Mouse (Mus musculus) heart, adult 8-10 months (tissue): ENCODE results near the gene Galnt18. TPM values are rescaled to one million over a fixed set of nuclear protein-coding genes. Genes with fewer than 3 reads are reported as not detected.
A peak's percentile ranks its signal among the peaks of the same experiment; 100 is the strongest.

ENCODE experiments used
- DNase-seq: peaks from one replicate; pipeline ENCODE4 v3.0.0; 2022; ENCODE audit warnings: low spot score
- total RNA-seq, 4 experiments: library from RNA; stranded (reverse); gene quantifications; 2 replicates each; pipeline ENCODE4 v1.2.4; 2022

Galnt18 gene
- total RNA-seq, 4 experiments from 2014 or later: 7.4 to 10.8 (median 9.5) TPM

GRCm38 (mm10) chr7:111637866-111638448 is 141.8 kb downstream of the Galnt18 start:
- DNase-seq: no peak

GRCm38 (mm10) chr7:111636503-111636902 is 143.3 kb downstream of the Galnt18 start:
- DNase-seq: no peak

DNA sequence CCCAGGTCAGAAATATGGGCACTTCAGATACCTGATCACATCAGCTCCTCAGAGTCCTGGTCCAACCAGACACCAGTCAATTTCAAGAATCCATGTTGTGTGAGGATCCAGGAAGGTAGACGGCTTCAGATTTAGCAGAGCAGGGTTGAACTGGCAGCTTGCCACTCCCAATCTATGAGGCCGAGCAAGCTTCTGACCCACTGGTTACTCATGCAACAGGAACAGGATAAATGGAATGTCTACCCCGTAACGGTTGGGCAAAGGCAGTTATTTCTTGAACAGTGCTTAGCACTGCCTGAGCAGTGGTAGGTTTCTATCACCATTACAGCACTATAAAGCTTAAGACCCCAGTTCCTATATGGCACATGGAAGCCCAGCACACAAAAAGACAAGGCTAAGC is 148.5 kb downstream of the Galnt18 start:
- DNase-seq: no peak

- no peak for DNase-seq
These were observed 153.5 kb downstream of the Galnt18 start for GRCm38 (mm10) chr7:111626232-111626631.

DNA sequence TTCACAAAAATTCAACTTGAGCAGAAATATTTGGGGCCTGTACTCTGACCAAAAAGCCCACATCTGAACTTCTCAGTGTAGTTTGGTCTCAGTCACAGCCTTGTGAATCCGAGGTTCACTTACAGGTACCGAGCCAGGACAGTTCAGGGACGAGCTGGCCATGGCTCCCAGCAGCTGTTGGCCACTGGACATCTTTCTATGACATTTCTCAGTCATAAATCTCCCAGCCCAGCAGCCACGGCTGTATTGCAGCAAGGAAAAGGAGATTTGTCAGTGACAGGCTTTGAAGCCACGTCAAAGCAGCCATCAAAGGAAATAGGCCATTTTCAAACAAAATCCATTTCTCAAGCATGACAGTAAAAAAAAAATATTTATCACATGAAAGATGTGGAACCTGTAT is 154.0 kb downstream of the Galnt18 start:
- DNase-seq: no peak

GRCm38 (mm10) chr7:111616231-111616937 is 163.4 kb downstream of the Galnt18 start:
- DNase-seq: peak; percentile 12

DNA sequence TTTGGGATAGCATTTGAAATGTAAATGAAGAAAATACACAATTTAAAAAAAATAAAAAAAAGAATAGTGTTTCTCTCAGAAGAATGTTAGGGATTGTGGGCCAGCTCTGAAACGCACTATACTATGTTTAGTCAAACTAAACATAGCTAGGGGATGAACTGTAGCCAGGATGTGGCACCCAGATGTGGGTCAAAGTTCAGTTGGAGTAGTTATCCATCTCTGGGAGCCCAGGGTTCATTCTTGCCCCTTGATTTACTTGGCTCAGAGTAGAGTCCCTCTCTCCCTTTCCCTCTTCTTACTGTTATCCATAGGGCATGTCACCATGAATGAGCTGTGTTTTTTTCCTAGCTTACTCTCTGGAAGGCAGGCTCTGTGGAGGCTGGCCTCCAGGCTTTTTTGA is 165.3 kb downstream of the Galnt18 start:
- DNase-seq: no peak

GRCm38 (mm10) chr7:111607476-111607875 is 172.3 kb downstream of the Galnt18 start:
- no peak for DNase-seq

DNA sequence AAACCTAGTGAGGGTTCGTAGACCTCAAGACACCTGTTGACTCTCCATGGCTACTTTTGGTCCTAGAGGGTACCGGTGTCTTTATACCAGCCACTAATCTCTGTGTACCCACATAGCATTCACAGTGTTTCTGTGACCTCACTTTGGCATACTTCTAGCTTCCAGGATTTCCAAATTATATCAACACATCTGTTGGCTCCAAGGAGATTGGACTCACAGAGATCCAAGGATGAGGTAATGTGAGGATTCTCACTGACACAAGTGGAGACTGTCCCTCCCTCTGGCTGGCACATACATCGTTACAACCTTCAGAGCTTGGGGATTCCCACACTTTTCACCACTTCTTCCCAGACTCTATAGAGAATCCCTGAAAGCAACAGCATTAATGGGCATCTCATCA is 173.7 kb downstream of the Galnt18 start:
- DNase-seq: no peak

DNA sequence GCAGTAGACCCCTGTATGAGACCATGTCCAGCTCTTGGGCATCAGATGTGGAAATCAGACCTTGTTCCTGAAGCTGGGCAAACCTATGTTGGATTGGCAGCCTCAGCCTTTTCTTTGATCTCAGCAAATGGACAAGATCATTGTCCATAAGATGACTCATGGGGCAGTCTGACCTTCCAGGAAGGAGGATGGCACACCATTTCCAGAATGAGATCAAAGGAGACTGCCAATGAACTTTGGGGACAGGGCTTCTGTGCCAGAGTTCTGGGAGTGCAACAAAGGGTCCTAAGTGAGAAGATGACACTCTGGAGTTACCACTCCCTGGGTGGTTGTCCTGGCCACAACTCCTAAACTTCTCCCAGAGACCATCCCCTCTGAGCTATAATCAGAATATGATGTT is 174.1 kb downstream of the Galnt18 start:
- DNase-seq: no peak

- no peak for DNase-seq
These were observed 175.1 kb downstream of the Galnt18 start for GRCm38 (mm10) chr7:111604578-111605208.

DNA sequence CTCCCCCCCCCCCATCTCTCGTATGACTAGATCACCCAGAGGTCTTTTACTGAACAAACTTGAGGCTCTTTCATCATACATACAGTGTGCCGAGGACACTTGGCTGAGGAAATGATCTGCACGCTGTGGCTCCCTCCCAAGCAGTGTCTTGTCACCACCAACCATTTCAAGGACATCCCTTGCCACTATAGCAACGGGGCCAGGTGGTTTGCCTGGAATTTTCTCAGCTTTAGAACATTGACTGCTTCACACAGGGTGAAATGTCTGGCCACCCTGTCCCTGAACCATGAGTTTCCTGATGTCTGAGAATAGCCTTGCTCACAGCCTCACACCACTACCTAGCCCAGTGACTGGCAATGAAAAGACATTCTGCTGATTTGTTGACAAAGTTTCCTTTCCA is 176.6 kb downstream of the Galnt18 start:
- DNase-seq: no peak

DNA sequence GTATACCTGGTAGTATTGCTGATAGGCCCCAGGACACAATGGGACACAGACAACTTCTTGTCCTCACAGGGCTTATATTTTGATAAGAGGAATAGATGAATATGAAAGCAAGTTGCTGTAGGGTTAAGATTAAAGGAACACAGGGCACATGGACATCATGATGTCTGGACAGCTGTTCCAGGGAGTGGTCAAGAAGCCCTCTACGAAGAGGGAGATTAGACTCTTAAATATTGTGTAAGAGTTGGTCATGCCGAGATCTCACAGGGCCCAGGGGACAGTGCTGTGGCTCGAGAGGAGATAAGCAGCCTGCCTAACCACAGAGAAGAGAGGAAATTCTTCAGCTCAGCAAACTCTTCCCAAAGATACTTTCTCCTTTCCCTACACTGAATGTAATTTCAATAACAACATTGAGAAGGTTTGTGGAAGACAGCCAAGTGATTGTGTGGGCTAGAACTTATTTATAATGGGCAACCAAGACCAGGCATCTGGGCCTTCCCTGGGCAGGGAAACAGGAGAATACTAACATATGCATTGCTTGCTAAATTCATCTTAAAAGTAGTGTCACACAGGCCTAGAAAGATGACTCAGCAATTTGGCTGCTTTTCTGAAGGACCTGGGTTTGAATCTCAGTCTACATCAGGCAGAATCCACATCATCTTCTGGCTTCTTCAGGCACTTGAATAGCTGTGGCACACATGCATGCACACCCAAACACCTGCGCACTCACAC is 178.3 kb downstream of the Galnt18 start:
- peak; percentile 30 for DNase-seq

DNA sequence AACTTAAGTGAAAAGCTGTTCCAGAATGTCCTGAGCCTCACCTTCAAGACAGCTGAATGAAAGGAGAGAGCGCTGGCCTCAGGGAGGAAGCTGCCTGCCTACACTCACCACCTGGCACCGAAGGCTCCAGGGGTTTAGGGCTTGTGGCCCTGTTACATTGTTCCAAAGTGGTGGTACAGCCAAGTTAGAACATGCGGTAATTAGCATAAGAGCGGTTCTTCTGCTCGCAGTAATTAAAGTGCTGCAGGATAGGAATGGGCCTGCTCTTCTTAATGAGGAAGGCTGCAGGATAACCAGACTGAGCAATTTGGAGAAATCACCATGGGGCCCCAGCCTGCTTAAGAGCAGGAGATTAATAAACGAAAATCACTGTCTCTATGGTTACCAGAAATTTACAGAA is 179.0 kb downstream of the Galnt18 start:
- no peak for DNase-seq

DNA sequence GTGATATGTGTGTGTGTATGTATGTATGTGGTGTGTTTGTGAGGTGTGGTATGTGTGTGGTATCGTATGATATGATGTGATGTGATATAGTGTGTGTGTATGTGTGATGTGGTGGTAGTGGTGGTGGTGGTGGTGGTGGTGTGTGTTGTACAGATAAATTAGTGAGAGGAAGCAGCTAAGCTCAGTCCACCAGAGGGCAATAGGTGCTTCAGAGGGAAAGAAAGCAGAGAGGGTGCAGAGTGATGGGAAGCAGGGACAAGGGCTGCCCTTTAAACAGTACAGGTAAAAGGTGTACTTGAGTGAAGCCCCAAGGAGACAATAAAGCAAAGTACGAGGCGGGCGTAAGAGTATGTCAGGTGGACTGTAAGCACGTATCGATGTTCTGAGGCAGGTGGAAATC is 186.1 kb downstream of the Galnt18 start:
- DNase-seq: no peak

DNA sequence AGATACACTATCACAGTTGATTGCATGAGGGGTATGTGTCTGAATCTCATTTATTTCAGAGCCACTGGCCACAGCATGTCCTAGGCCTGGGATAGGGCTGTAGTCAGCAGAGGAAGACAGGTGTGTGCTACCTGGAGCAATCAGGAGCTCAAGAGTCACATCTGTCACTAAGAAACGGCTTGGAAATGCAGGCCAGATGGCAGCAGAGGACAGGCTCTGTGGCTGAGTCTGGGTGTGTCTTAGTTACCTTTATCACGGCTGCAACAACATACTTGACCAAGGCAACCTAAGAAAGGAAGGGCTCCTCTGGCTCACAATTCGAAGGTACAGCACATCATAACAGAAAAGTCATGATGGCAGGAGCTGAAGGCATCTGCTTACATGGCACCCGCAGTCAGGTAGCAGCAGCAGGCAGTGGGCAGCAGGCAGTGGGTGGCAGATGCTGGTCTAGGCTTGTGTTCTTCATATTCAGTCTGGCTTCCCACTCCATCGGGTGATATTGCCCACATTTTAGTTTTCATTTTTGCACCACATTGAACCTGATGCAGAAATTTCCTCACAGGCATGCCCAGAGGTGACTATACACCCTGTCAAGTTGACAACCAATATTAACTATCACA is 190.2 kb downstream of the Galnt18 start:
- DNase-seq: no peak

DNA sequence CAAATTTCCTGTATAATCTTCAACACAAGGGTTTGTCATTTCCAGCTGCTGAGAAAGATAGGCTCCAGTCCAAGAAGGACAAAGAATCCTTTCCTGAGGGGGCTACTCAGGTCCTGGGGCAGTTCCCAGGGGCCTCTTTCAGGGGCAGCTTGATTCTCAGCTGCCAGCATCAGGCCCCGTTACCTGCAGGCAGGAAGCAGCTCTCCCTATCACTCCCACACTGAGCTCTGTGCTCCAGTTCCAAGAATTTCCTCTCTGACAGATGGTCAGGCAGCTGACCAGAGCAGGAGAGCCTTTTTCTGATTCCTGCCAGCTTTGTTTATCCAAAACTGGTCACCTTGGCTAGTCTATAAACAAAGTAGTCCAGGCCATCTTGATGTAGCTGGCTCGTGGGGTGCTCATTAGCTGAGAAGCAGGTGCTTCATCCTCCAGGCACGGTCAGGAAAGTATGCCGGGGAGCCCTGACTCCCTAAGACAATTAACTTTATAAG is 191.4 kb downstream of the Galnt18 start:
- peak; percentile 77 for DNase-seq

GRCm38 (mm10) chr7:111580547-111580946 is 199.2 kb downstream of the Galnt18 start:
- no peak for DNase-seq

GRCm38 (mm10) chr7:111575096-111575495 is 204.7 kb downstream of the Galnt18 start:
- DNase-seq: peak; percentile 31

DNA sequence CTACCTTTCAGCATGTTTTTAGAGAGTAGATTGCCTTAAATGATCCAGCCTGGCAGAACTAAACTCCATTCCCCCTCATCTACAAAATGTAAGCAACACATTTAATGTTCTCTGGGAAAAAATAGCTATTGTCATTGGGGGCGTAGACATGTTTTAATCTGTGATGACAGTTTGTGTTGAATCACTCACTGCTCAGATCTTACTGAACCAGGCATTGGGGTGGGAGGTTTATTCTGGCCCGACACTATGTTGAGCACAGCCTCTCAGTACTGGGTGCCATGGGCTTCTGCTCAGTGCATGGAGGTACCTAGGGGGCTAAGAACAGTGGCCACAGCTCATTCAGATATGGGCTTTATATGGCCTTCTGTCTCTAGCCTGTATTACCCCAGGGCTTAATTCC is 207.4 kb downstream of the Galnt18 start:
- no peak for DNase-seq

GRCm38 (mm10) chr7:111566838-111567237 is 212.9 kb downstream of the Galnt18 start:
- no peak for DNase-seq
